Mouse (Mus musculus): ENCODE results near the gene Zmynd8.

GRCm38 (mm10) chr2:165839317-165839652 is 59.5 kb downstream of the Zmynd8 start:
- TF ChIP-seq CHD2 (IDR thresholded peaks at IDR 0.05; ENCODE audit: low read length) (no peak), ZC3H11A (IDR thresholded peaks at IDR 0.05; ENCODE audit: low read depth, low read length) (no peak), CTCF (IDR thresholded peaks at IDR 0.05 in 2 of 3, conservative IDR thresholded peaks at IDR 0.05 in 1 of 3; ENCODE audit: control insufficient read depth in 1 of 3, insufficient read depth in 1 of 3, low read depth in 2 of 3, low read length in 3 of 3, poor library complexity in 1 of 3, severe bottlenecking in 1 of 3) (no peak), MAX (IDR thresholded peaks at IDR 0.05; ENCODE audit: low read length) (no peak), EP300 (IDR thresholded peaks at IDR 0.05; ENCODE audit: low read depth in 1 of 2, low read length in 2 of 2) (no peak), TBP (IDR thresholded peaks at IDR 0.05; ENCODE audit: low read depth, low read length) (no peak), POLR2A (IDR thresholded peaks at IDR 0.05; ENCODE audit: control insufficient read depth in 1 of 2, insufficient read depth in 1 of 2, low read depth in 1 of 2, low read length in 2 of 2, poor library complexity in 1 of 2) (no peak), USF1 (IDR thresholded peaks at IDR 0.05; ENCODE audit: low read depth, low read length) (no peak), HCFC1 (IDR thresholded peaks at IDR 0.05; ENCODE audit: low read depth, low read length) (no peak)

Measured in MEL (cell line).